Mouse (Mus musculus) midbrain, embryonic 16.5 days (tissue): ENCODE measurements around the gene Pcnp. TPM values are rescaled to one million over a fixed set of nuclear protein-coding genes. Genes with fewer than 3 reads are reported as not detected.
"Not testable (repeated sequence)": the region's sequence is repeated elsewhere in the genome, so short reads cannot be mapped to it uniquely, and the experiment has no call there.

Experiments
- ATAC-seq: fragments of 200-750 bp; cut with Nextera tagmentation; 2 replicates; pipeline ENCODE4 v1.8.0; 2017; ENCODE audit warnings: moderate TSS enrichment
- H3K27ac ChIP-seq: fragments of 300-500 bp; sonication (generic); 2 replicates; pipeline ENCODE4 v1.5.1; 2014; ENCODE audit warnings: mild to moderate bottlenecking, low read length, mixed read lengths
- H3K27me3 ChIP-seq: fragments of 300-500 bp; sonication (generic); 2 replicates; pipeline ENCODE4 v1.6.1; 2014; ENCODE audit warnings: low read depth, low read length, mixed read lengths; ENCODE audit not compliant: control insufficient read depth, insufficient read depth
- H3K36me3 ChIP-seq: fragments of 300-500 bp; sonication (generic); 2 replicates; pipeline ENCODE4 v1.6.1; 2014; ENCODE audit warnings: mild to moderate bottlenecking, low read length, moderate library complexity, mixed read lengths; ENCODE audit not compliant: control insufficient read depth, insufficient read depth
- H3K4me1 ChIP-seq: fragments of 300-500 bp; sonication (generic); 2 replicates; pipeline ENCODE4 v1.6.1; 2014; ENCODE audit warnings: mild to moderate bottlenecking, low read length, mixed read lengths; ENCODE audit not compliant: control insufficient read depth, insufficient read depth
- H3K4me2 ChIP-seq: fragments of 300-500 bp; sonication (generic); 2 replicates; pipeline ENCODE4 v1.6.1; 2014; ENCODE audit warnings: mild to moderate bottlenecking, low read length, mixed read lengths
- H3K4me3 ChIP-seq: fragments of 300-500 bp; sonication (generic); 2 replicates; pipeline ENCODE4 v1.5.1; 2014; ENCODE audit warnings: low read depth, mild to moderate bottlenecking, low read length, moderate library complexity, mixed read lengths
- H3K9ac ChIP-seq: fragments of 300-500 bp; sonication (generic); 2 replicates; pipeline ENCODE4 v1.6.1; 2014; ENCODE audit warnings: low read depth, low read length, mixed read lengths
- H3K9me3 ChIP-seq: fragments of 300-500 bp; sonication (generic); replicated peaks from 2 replicates; pipeline ENCODE4 v1.6.1; 2014; ENCODE audit warnings: mild to moderate bottlenecking, low read length, mixed read lengths; ENCODE audit not compliant: control insufficient read depth, poor library complexity, severe bottlenecking
- WGBS: fragments of 180-500 bp; shearing (Covaris S2); extraction: QIAGEN DNeasy Blood & Tissue Kit; methylation state at CpG from one replicate; pipeline ENCODE4 v1.1.7; 2014; 5-methylcytosine and 5-hydroxymethylcytosine counted together
- microRNA-seq: library from miRNA; unstranded; fragments of <30 nt; microRNA quantifications from one replicate; pipeline ENCODE4, GENCODE M21; 2017
- polyA plus RNA-seq: library from polyadenylated mRNA; unstranded; fragments of >200 nt; fragmentation: Nextera tagmentation; extraction: Ambion mirVana; gene quantifications from 2 replicates; pipeline ENCODE4 v1.2.1, GENCODE M21; 2015

The Pcnp gene
- polyA plus RNA-seq, 1 experiment from 2014 or later, result 216 TPM

DNA sequence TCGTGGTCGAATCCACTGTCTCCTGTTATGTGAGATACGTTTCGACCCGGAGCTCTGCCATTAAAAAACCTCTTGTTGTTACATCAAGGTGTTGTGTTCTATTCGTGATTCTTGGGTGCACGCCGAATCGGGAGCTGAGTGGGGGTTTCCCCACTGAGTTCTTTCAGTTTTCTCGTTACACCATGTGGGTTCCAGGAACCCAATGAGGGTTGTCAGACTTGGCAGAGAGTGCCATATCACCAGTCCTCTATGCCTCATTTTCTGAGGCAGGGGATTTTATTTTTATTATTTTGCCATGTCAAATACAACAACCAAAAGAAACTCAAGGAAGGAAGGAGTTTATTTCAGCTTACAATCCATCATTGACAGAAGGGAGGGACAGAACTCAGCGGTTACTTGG, 66.5 kb downstream of the Pcnp start:
- ATAC-seq, H3K4me1 ChIP-seq, H3K27me3 ChIP-seq, H3K4me3 ChIP-seq, H3K4me2 ChIP-seq, H3K9me3 ChIP-seq, H3K36me3 ChIP-seq, H3K27ac ChIP-seq, H3K9ac ChIP-seq: not testable (repeated sequence)
- WGBS, result 92% methylated on average over 6 of the region's 11 CpGs

Small RNA genes lying within 50 kb of the gene (microRNA-seq; reads per million reads assigned to microRNA genes)
- not detected for gene Gm24047

Other genes with a start within 250 kb of the Pcnp start
- gene Nfkbiz, start 190.8 kb downstream of the Pcnp start, polyA plus RNA-seq, result 1.1 and 1.3 TPM in 2 replicates
- 1.8 and 2.0 TPM in 2 replicates for gene Nxpe3, start 134.5 kb downstream of the Pcnp start, polyA plus RNA-seq
- 12.1 and 12.2 TPM in 2 replicates for gene Cep97, start 94.9 kb downstream of the Pcnp start, polyA plus RNA-seq
- 436 and 460 TPM in 2 replicates for gene Rpl24, start 63.5 kb downstream of the Pcnp start, polyA plus RNA-seq
- gene Zbtb11, start 55.9 kb downstream of the Pcnp start, polyA plus RNA-seq, result 24.6 and 25.4 TPM in 2 replicates
- gene Trmt10c, start 8.1 kb upstream of the Pcnp start, polyA plus RNA-seq, result 18.4 and 20.1 TPM in 2 replicates
- 55.4 and 63.5 TPM in 2 replicates for gene Senp7, start 18.6 kb upstream of the Pcnp start, polyA plus RNA-seq
- 0.11 and 0.16 TPM in 2 replicates for gene Impg2, start 174.6 kb upstream of the Pcnp start, polyA plus RNA-seq